Mouse (Mus musculus): Measurements from ENCODE around the gene H2afj. TPM values are rescaled to one million over a fixed set of nuclear protein-coding genes. Genes with fewer than 3 reads are reported as not detected.

Gene H2afj
- polyA plus RNA-seq (2015; fragmentation: Nextera tagmentation; extraction: Ambion mirVana) = 120 and 132 TPM in 2 replicates

GRCm38 (mm10) chr6:136808014-136808417 lies at the start of gene H2afj:
H2afj (plus strand) TSS chr6:136808244.
- H3K9me3 ChIP-seq = no peaks in the 10 kb centered on the region
- H3K9ac ChIP-seq (replicated peaks) = peak within 1 kb of the TSS; percentile 70
- H3K27ac ChIP-seq (replicated peaks) = peak within 1 kb of the TSS; percentile 64
- H3K4me2 ChIP-seq (replicated peaks) = peak within 1 kb of the TSS; percentile 91
- WGBS = under 1% methylated on average over 34 of the region's 34 CpGs
- H3K4me3 ChIP-seq = peak within 1 kb of the TSS; percentile 86
- no peaks in the 10 kb centered on the region for H3K27me3 ChIP-seq
- peak; percentile 91 for ATAC-seq (replicated peaks)
- H3K36me3 ChIP-seq = peaks cover 14% of the 10 kb centered on the region
- peaks cover 32% of the 10 kb centered on the region for H3K4me1 ChIP-seq

DNA sequence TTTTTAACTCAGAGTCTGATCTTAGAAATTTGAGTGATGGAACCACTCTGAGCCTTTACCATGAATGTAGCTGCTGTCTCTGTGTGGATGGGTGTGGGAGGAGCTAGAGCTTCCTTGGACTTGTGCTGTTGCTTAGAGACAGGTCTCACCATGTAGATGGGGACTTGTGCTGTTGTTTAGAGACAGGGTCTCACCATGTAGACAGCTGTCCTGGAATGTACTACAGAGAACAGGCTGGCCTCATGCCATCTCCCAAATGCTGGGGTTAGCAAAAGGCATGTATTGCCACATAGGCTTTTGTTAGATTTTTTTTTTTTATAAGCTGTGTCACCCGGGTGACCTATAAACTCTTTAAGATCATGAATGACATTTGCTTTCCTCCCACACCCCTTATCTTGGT lies 44.1 kb upstream of the H2afj start:
- H3K9me3 ChIP-seq = no peaks in the 10 kb centered on the region
- 88% methylated on average over 1 of the region's 1 CpGs for WGBS
- no peak overlapping the region for H3K27ac ChIP-seq (replicated peaks)
- H3K4me2 ChIP-seq (replicated peaks) = no peak overlapping the region
- H3K27me3 ChIP-seq = no peaks in the 10 kb centered on the region
- no peaks in the 10 kb centered on the region for H3K36me3 ChIP-seq
- no peaks in the 10 kb centered on the region for H3K4me1 ChIP-seq
- no peak overlapping the region for H3K4me3 ChIP-seq
- H3K9ac ChIP-seq (replicated peaks) = no peak overlapping the region
- no peak for ATAC-seq (replicated peaks)

- H3K36me3 ChIP-seq = no peaks in the 10 kb centered on the region
- no peak overlapping the region for H3K4me2 ChIP-seq (replicated peaks)
- no peak overlapping the region for H3K9ac ChIP-seq (replicated peaks)
- H3K27me3 ChIP-seq = no peaks in the 10 kb centered on the region
- ATAC-seq (replicated peaks) = no peak
- no peak overlapping the region for H3K4me3 ChIP-seq
- 89% methylated on average over 8 of the region's 8 CpGs for WGBS
- no peaks in the 10 kb centered on the region for H3K9me3 ChIP-seq
- no peak overlapping the region for H3K27ac ChIP-seq (replicated peaks)
- H3K4me1 ChIP-seq = no peaks in the 10 kb centered on the region
Observed at GRCm38 (mm10) chr6:136769143-136769542, 38.9 kb upstream of the H2afj start.

- ATAC-seq (replicated peaks) = no peak
- Histone ChIP-seq H3K9ac (replicated peaks) (no peak overlapping the region), H3K27ac (replicated peaks) (no peak overlapping the region), H3K4me1 (no peaks in the 10 kb centered on the region), H3K4me3 (no peak overlapping the region), H3K27me3 (no peaks in the 10 kb centered on the region), H3K4me2 (replicated peaks) (no peak overlapping the region), H3K36me3 (no peaks in the 10 kb centered on the region), H3K9me3 (no peaks in the 10 kb centered on the region)
- WGBS = 85% methylated on average over 7 of the region's 7 CpGs
Observed at GRCm38 (mm10) chr6:136769859-136770258, 38.2 kb upstream of the H2afj start.

DNA sequence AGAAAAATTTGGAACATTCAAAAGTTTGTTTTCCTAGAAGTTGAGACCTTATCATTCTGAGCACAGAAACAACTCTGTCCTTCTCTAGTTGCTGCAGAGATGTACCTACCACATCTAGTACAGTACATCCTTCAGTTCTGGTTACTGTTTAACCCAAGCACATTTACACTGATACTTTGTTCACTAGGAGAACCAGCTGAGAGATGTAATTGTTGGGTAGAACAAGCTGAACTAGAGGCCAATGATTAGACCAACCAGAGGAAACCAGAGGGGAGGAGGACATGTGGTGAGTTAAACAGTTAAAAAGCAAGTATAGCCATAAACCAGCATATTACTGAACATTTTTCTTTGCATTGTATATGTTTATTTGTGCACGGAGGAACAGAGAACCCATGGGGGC lies 31.7 kb upstream of the H2afj start:
- Histone ChIP-seq H3K9ac (replicated peaks) (no peak overlapping the region), H3K4me3 (no peak overlapping the region), H3K36me3 (no peaks in the 10 kb centered on the region), H3K4me1 (no peaks in the 10 kb centered on the region), H3K27me3 (no peaks in the 10 kb centered on the region), H3K9me3 (no peaks in the 10 kb centered on the region), H3K4me2 (replicated peaks) (no peak overlapping the region), H3K27ac (replicated peaks) (no peak overlapping the region)
- 90% methylated on average over 1 of the region's 1 CpGs for WGBS
- ATAC-seq (replicated peaks) = no peak

- Histone ChIP-seq H3K27me3 (no peaks in the 10 kb centered on the region), H3K27ac (replicated peaks) (no peak within 1 kb of the TSS), H3K4me2 (replicated peaks) (no peak within 1 kb of the TSS), H3K36me3 (no peaks in the 10 kb centered on the region), H3K9ac (replicated peaks) (no peak within 1 kb of the TSS), H3K4me1 (no peaks in the 10 kb centered on the region), H3K9me3 (no peaks in the 10 kb centered on the region), H3K4me3 (no peak within 1 kb of the TSS)
- ATAC-seq (replicated peaks) = no peak
- 81% methylated on average over 20 of the region's 20 CpGs for WGBS
Observed at GRCm38 (mm10) chr6:136781377-136781986, 26.6 kb upstream of the H2afj start, which contains the start of gene Gucy2c. Gucy2c (minus strand) TSS chr6:136781765.

- Histone ChIP-seq H3K36me3 (no peaks in the 10 kb centered on the region), H3K4me3 (no peak overlapping the region), H3K9me3 (no peaks in the 10 kb centered on the region), H3K4me2 (replicated peaks) (no peak overlapping the region), H3K27me3 (no peaks in the 10 kb centered on the region), H3K9ac (replicated peaks) (no peak overlapping the region), H3K27ac (replicated peaks) (no peak overlapping the region), H3K4me1 (no peaks in the 10 kb centered on the region)
- WGBS = 85% methylated on average over 12 of the region's 12 CpGs
- ATAC-seq (replicated peaks) = no peak
Observed at GRCm38 (mm10) chr6:136782146-136782545, 25.9 kb upstream of the H2afj start.

DNA sequence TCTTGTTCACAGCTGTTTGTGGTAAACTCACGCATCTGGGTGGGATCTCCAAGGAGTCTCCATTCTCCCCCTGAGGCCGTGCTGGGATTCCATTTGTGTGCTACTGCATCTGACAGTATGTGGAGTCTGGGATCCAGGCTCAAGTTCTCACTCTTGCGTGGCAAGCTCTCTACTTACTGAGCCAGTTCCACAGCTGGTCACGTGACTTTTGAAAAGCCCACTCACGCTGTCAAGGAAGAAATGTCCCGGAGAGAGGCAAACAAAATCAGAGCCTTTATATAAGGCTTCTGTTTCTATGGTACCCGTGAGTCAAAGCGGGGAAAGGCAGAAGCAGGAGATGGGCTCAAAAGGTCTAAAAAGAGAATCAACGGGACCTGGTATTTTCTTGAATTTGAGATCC lies 25.3 kb upstream of the H2afj start:
- ATAC-seq (replicated peaks) = no peak
- Histone ChIP-seq H3K4me2 (replicated peaks) (no peak overlapping the region), H3K9ac (replicated peaks) (no peak overlapping the region), H3K27me3 (no peaks in the 10 kb centered on the region), H3K9me3 (no peaks in the 10 kb centered on the region), H3K36me3 (no peaks in the 10 kb centered on the region), H3K4me3 (no peak overlapping the region), H3K4me1 (no peaks in the 10 kb centered on the region), H3K27ac (replicated peaks) (no peak overlapping the region)
- 83% methylated on average over 9 of the region's 9 CpGs for WGBS

- H3K4me3 ChIP-seq = no peak overlapping the region
- H3K4me2 ChIP-seq (replicated peaks) = no peak overlapping the region
- H3K27me3 ChIP-seq = 0 out of 2 replicates have a peak, but pooled peaks cover 3% of the 10 kb centered on the region
- H3K36me3 ChIP-seq = no peaks in the 10 kb centered on the region
- H3K9ac ChIP-seq (replicated peaks) = no peak overlapping the region
- H3K4me1 ChIP-seq = peaks cover 13% of the 10 kb centered on the region
- H3K9me3 ChIP-seq = no peaks in the 10 kb centered on the region
- ATAC-seq (replicated peaks) = no peak
- WGBS = 82% methylated on average over 5 of the region's 5 CpGs
- H3K27ac ChIP-seq (replicated peaks) = no peak overlapping the region
Observed at GRCm38 (mm10) chr6:136789391-136789971, 18.6 kb upstream of the H2afj start.

GRCm38 (mm10) chr6:136792884-136793758 lies 14.9 kb upstream of the H2afj start:
- Histone ChIP-seq H3K9ac (replicated peaks) (peak overlapping the region; percentile 6; the same call in 1 of the 2 replicates), H3K4me2 (replicated peaks) (peak overlapping the region; percentile 62), H3K9me3 (no peaks in the 10 kb centered on the region), H3K27ac (replicated peaks) (no peak overlapping the region), H3K36me3 (no peaks in the 10 kb centered on the region), H3K27me3 (0 out of 2 replicates have a peak, but pooled peaks cover 3% of the 10 kb centered on the region), H3K4me3 (peak overlapping the region; percentile 33), H3K4me1 (peaks cover 13% of the 10 kb centered on the region)
- no peak for ATAC-seq (replicated peaks)
- WGBS = 23% methylated on average over 16 of the region's 16 CpGs

- Histone ChIP-seq H3K4me1 (peaks cover 13% of the 10 kb centered on the region), H3K4me3 (peak overlapping the region; percentile 33), H3K27ac (replicated peaks) (no peak overlapping the region), H3K9ac (replicated peaks) (peak overlapping the region; percentile 6; the same call in 1 of the 2 replicates), H3K9me3 (no peaks in the 10 kb centered on the region), H3K27me3 (0 out of 2 replicates have a peak, but pooled peaks cover 3% of the 10 kb centered on the region), H3K4me2 (replicated peaks) (peak overlapping the region; percentile 62), H3K36me3 (no peaks in the 10 kb centered on the region)
- under 1% methylated on average over 22 of the region's 24 CpGs for WGBS
- 0 out of 2 replicates have a peak, but pooled peaks have one; percentile 55 for ATAC-seq (replicated peaks)
Observed at GRCm38 (mm10) chr6:136793831-136794525, 14.1 kb upstream of the H2afj start.

All from forebrain, embryonic 15.5 days (tissue).